Mouse (Mus musculus) gastrocnemius, postnatal 4 days (tissue): ENCODE data around the gene Zbed6. TPM values are rescaled to one million over a fixed set of nuclear protein-coding genes. Genes with fewer than 3 reads are reported as not detected.

Source experiments
- DNase-seq, 2 experiments: peaks; one replicate each; pipeline ENCODE4 v3.0.0; 2021 to 2022; ENCODE audit warnings: low spot score in 2 of 2, mixed read lengths in 2 of 2
- total RNA-seq, 2 experiments: library from RNA; stranded (reverse); gene quantifications; 2 replicates each; pipeline ENCODE4 v1.2.3; 2021

Gene Zbed6
- total RNA-seq, 2 experiments from 2014 or later = 25.1 to 25.5 TPM

GRCm38 (mm10) chr1:133664203-133664970, 3.7 kb upstream of the Zbed6 start:
- DNase-seq = no peak

GRCm38 (mm10) chr1:133663427-133663826, 2.7 kb upstream of the Zbed6 start:
- DNase-seq = no peak

- no peak for DNase-seq
These were observed 2.3 kb upstream of the Zbed6 start for GRCm38 (mm10) chr1:133662941-133663340.

GRCm38 (mm10) chr1:133661203-133661933, 683 bp upstream of the Zbed6 start, which contains the start of gene Gm38394:
Gm38394 (minus strand) TSS chr1:133661318.
- peak; percentile 77 to 93 for DNase-seq

GRCm38 (mm10) chr1:133658878-133659277, 1.8 kb downstream of the Zbed6 start:
- no peak for DNase-seq

- no peak for DNase-seq
These were observed 3.9 kb downstream of the Zbed6 start for GRCm38 (mm10) chr1:133656811-133657210.

GRCm38 (mm10) chr1:133653033-133653432, 7.7 kb downstream of the Zbed6 start:
- no peak for DNase-seq

GRCm38 (mm10) chr1:133650288-133651055, 10.2 kb downstream of the Zbed6 start:
- no peak for DNase-seq

- no peak for DNase-seq
These were observed 15.0 kb downstream of the Zbed6 start for GRCm38 (mm10) chr1:133645652-133646051.

- no peak for DNase-seq
These were observed 19.5 kb downstream of the Zbed6 start for GRCm38 (mm10) chr1:133641163-133641562.

- DNase-seq = no peak
These were observed 22.2 kb downstream of the Zbed6 start for GRCm38 (mm10) chr1:133638517-133638916.

- DNase-seq = no peak
These were observed 28.5 kb downstream of the Zbed6 start for GRCm38 (mm10) chr1:133632168-133632567.

- DNase-seq = no peak
These were observed 35.6 kb downstream of the Zbed6 start for GRCm38 (mm10) chr1:133625052-133625451.

GRCm38 (mm10) chr1:133618311-133618710, 42.4 kb downstream of the Zbed6 start:
- no peak for DNase-seq

GRCm38 (mm10) chr1:133617908-133618307, 42.8 kb downstream of the Zbed6 start:
- DNase-seq = no peak

GRCm38 (mm10) chr1:133613817-133614216, 46.9 kb downstream of the Zbed6 start:
- no peak for DNase-seq

- DNase-seq = no peak
These were observed 49.2 kb downstream of the Zbed6 start for GRCm38 (mm10) chr1:133611436-133611835.

GRCm38 (mm10) chr1:133610601-133611000, 50.1 kb downstream of the Zbed6 start:
- no peak for DNase-seq

GRCm38 (mm10) chr1:133609771-133610502, 50.7 kb downstream of the Zbed6 start, which contains the start of gene Snrpe:
Snrpe (minus strand) TSS chr1:133610291.
- peak; percentile 93 to 97 for DNase-seq
